Mouse (Mus musculus) layer of hippocampus, postnatal 14 days (tissue): ENCODE measurements around the gene Dnah9. TPM values are rescaled to one million over a fixed set of nuclear protein-coding genes. Genes with fewer than 3 reads are reported as not detected.

Experiments
- DNase-seq, 2 experiments: peaks; one replicate each; pipeline ENCODE4 v3.0.0; 2021 to 2022; ENCODE audit warnings: low spot score in 2 of 2, mixed read lengths in 1 of 2
- long read RNA-seq, 2 experiments: library from polyadenylated mRNA; stranded (forward); transcript quantifications; one replicate each; pipeline ENCODE4 v2.0.0; 2021
- total RNA-seq, 2 experiments: library from RNA; stranded (reverse); gene quantifications; 2 replicates each; pipeline ENCODE4 v1.2.3; 2021

The Dnah9 gene
- total RNA-seq: 10 to 100 TPM; 14.5 to 15.7 TPM
- long read RNA-seq, experiment 1, partial matches to known transcripts: 4 of 9 reads
- long read RNA-seq, experiment 1, other reads (novel, unspliced or antisense): 5 of 9 reads
- long read RNA-seq, experiment 2, partial matches to known transcripts: 4 of 12 reads
- long read RNA-seq, experiment 2, other reads (novel, unspliced or antisense): 7 of 12 reads

DNA sequence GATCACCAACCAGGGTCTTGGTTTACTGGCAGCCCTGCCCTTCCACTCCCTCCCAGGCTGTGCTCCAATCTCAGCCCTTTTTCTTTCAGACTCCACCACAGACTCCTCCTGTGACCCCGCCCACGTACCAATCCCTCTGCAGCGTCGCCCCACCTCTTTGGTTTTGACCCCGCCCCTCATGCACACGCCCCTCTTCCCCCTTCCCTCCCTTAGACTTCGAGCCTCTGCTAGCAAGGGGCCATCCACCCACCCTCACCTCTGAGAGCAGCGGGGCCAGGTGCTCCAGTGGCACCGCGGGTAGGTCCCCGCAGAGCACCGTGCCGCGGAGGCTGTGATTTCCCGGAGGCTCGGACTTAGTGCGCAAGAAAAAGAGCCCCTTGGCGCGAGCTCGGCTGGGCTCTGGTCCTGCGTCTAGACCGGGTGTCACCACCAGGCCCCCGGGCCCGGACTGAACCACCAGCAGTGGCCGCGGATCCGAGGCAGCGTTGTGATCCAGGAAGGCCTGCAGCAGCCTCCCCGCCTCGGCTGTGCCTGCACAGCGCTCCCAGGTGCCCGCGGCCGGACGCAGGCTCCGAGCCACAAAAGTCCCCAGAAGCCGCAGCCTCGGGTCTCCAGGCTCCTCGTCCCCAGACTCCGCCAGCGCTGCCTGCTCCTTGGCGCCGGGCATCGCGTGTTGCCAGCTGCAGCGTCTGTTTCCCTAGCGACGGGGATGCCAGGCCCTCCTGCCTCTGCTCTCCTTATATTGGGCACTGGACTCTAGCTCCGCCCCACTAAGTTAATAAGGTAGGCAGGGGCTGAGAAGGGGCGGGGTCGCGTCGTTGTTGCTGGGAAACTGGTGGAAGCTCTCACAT lies at the start of gene Dnah9:
Dnah9 (minus strand) TSS at position 751 of the 851 bp plus-strand sequence.
- peak; percentile 84 to 93 for DNase-seq

DNA sequence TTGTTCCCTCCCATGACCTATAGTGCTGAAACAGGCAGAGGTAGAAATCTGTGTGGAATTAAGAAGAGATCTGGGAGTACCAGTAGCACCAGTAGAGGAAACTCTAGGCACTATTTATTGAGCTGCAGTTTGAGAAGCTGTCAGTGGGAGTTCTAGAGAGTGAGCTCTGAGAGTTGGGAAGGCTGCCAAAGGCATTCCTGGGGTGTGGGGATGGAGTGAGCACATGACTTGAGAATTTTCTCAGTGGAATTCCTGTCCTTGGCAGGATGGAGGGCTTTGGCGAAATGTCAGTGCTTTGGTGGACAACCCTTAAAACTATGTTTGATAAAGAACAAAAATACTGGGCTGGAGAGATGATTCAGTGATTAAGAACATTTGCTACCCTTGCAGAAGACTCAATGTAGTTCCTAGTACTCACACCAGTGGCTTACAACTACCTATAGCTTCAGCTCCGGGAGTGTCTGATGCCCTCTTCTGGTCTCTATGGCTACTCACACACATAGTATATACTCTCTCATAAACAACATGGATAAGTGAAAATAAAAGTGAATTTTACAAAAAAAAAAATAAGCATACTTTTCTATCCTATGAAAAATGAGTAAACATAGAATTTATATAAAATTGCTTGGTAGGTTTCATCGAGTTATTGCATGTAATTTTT lies 20.4 kb upstream of the Dnah9 start:
- DNase-seq: peak; percentile 27 to 43

DNA sequence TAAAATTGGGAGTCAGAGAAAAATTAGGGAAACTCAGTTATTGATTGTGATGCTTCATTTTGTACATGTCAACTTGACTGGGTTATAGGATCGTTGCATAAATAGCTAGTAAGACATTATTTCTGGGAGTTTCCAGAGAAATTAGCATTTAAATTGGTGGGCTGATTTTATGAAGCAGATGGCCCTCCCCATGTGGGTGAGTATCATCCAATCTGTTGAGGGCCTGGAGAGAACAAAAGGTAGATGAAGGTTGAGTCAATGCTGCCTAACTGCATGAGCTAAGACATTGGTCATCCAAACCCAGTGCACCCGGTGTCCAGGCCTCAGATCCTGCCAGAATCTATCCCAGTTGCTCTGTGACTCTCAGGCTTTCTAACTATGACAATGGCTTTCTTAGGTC lies 19.8 kb upstream of the Dnah9 start:
- DNase-seq: peak; percentile 27 to 66

DNA sequence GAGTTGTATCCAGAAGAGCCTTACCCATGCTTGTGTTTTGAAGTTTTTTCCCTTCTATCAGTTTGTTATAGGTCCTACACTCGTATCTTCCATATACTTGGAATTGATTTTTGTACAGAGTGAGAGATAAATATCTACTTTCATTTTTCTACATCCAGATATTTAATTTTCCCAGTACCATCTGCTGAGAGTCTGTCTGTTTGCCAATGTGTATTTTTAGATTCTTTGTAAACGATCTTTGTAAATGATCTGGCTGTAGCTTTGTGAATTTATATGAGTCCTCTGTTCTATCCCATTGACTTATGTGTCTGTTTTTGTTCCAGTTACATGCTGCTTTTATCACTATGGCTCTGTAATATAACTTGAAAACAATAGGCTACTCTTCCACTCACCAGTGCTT lies 9.4 kb upstream of the Dnah9 start:
- DNase-seq: peak in 1 of 2 experiments; percentile 58

DNA sequence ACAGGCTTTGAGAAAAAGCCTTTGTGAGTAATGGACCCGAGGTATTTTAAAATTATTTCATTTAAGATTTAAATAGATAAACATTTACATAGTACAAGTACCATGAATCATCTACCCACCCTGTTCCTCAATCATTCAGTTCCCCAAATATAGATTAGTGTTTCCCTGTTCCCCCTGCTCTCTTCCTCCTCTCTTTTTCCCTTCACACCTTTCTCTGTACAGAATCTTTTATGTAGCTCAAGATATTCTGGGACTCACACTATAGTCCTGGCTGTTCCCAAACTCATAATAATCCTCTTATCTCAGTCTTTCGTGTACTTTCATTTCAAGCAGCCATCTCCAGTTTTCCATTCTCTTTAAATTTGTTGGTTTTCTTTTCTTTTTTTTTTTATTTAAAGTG lies 4.3 kb downstream of the Dnah9 start:
- DNase-seq: no peak

DNA sequence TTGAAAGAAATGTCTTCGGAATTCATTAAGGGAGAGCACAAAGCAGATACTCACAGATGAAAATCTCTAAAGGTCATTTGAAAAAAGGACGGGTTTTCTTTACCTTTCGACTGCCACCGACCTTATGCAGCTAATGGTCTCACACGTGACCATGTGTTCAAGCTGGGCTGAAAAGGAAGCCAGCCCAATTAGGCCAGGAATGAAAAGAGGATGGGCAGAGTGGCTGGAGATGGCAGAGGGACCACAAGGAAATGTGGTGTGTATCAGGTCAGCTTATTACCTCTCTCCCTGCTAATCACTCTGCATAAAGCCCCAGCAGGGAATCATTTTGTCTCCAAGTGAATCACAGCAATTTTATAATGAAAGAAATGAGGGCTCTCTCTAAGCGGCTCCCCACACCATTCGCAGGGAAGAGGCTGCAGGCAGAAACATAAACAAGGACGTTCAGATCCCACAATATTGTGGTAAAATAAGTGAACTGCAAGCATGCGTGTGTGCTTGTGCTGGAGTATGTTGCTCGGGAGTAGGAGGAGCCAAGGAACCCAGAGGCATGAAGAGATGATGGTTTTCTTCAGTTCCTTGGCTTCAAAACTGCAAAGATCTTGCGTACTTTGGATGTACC lies 27.6 kb downstream of the Dnah9 start:
- no peak for DNase-seq

DNA sequence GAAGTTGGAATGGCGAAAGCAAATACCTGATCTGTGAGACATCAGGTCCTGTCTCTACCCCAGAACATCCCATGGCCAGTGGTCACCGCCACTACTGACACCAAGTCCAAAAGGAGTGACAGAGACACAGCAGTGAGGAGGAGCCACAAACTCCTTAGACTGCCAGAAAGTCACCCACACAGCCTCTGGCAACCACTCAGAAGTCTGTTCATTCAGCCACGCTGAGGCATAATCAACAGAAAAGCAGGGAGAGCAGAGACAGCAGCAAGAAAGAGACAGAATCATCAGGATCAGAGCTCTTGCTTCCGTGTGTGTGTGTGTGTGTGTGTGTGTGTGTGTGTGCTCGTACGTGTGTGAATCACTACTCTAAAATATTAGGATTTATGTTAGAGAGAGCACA lies 33.5 kb downstream of the Dnah9 start:
- DNase-seq: peak in 1 of 2 experiments; percentile 28

DNA sequence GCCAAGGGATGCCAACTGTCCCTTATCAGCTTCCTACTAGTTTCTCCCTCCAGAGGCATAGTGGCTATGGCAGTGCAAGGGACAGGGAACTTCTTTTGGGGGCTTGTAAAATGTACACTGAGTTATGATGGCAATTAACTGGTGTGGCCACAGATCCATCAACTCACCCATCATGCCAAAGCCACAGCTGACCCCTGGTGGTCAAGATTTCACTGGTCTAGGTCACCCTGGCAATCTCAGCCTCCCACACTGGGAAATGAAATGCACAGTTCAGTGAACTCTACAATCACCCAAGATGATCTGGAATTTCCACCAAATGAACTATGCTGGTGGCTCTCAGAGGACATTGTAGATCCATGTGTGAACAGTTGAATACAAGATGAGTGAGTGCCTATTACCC lies 42.2 kb downstream of the Dnah9 start:
- DNase-seq: no peak

DNA sequence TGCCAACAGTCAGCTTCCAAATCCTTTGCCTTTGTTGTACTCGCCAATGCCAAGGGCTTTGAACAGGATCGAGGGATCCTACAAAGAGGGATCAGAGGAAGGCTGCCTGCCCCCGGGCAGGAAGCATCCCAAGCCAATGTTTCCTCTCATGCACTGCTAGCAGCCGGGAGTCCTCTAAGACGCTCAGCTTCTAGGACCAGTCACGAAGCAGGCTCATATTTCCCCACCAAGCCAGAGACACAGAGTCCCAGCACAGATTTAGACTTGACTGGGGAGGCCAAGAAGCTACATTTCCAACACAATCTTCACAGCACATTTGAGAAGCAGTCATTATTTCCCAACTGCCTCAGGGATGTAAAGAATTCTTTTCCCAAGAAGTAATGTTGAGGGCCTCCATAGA lies 43.9 kb downstream of the Dnah9 start:
- DNase-seq: no peak

DNA sequence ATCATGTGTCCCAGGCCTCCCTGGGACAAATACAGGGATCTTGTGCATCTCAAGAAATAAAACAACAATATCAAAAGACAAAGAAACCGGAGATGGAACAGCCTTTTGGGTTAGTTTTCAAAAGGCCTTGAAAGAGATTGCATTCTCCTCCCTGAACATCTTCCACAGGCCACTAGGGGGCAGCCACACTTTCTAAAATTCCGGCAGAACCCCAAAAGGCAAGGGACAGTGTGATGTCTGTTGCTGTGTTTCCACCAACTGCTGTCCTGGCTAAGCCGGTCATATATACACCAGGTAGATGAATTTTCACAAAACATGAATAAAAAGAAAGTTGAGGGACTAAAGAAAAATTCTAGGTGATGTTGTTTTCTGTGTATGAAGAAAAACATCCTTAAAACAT lies 46.3 kb downstream of the Dnah9 start:
- peak; percentile 70 to 82 for DNase-seq

DNA sequence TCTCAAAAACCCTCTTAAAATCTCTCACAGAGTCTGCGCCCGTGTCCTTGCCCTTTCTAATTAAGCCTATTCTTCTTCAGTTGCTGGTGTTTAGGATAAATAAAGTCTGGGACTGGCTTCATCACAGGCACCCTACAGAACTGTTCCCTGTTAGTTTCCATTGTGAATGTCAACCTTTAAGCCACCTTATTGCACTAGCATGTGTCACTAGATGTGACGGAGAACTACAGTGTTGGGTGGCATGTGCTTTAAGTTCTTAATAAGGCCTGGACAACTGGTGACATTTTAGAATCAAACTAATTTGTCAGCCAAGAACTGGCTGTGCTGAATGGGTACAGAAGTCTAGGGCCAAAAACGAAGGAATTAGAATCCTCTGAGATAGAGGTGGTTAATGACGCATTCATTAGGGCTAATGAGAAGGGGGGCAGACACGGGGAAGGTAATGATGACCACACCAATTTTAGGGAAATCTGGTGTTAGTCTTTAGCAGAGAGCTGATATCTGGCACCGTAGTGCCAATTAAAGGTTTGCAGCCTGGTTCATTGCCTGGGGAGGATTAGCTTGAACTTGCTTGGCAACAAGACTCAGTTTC lies 84.6 kb downstream of the Dnah9 start:
- peak in 1 of 2 experiments; percentile 16 for DNase-seq

DNA sequence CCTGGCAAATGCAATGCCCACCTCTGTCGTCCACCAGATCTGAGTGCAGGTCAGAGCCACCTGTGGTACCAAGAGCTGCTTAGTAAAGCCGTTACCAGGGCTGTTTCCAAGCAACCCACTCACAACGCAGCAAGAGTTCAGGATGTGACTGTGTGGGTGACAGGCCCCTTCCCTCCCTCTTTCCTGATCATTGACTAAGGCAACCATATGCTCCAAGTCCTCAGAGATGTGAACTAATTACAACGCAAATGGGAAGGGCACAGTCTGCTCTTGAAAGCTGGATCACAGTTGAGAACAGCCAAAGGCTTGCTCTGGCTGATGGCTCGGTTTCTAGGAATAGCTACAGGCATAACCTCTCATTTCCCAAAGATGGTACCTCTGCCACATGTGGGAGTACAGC lies 95.4 kb downstream of the Dnah9 start:
- DNase-seq: peak in 1 of 2 experiments; percentile 62

DNA sequence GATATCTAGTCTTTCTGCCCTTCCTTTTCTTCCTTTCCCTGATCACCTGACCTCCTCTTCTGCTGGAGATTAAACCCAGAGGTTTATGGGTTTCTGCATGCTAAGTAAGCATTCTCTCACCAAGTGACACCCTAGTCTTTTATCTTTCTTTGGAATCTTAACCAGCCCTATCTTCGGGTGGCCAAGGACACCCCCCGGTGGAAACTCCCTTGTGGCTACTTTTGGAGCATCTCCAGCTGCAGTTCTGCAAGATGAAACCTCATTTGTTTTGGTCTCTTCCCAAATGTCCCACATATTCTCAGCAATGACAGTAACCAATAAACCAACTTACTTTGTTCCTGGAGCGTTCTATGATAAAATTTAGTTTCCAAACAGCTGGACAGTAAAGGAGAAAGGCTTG lies 109.4 kb downstream of the Dnah9 start:
- no peak for DNase-seq

DNA sequence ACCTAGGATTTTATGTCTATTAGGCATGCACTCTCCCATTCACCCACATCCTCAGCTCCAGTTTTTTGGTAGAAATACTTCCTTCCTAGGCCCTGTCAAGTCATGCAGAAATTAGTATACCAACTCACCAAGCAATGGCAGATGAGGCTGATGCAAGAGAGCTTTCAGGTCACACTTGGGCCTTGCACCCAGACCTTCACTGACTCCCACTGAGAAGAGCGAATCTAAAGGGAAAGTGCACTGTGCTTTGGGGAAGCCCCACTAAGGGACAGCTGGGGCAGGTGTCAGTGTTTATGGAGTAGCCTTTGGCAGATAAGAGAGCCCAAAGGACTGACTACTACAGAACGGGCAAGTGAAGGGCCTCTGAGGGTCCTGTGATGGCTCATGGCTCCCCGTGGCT lies 117.1 kb downstream of the Dnah9 start:
- DNase-seq: no peak

DNA sequence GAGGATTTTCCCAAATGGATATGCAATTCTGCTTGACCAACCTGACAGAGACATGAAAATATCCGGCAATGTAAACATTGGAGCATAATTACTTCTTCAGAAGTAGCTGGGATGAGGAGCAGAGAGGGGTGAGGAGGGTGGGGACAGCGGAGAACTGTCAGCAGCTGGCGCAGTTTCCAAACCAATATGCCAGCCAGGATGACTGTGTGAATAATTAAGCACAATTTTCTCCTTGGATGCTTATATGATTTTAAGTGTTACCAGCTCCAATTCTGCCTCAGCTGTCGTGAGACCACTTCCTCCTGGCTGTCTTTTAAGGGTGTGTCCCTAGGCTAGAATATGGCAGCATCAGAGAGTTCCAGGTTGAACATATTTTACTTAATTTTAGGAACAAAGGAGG lies 119.2 kb downstream of the Dnah9 start:
- DNase-seq: no peak

DNA sequence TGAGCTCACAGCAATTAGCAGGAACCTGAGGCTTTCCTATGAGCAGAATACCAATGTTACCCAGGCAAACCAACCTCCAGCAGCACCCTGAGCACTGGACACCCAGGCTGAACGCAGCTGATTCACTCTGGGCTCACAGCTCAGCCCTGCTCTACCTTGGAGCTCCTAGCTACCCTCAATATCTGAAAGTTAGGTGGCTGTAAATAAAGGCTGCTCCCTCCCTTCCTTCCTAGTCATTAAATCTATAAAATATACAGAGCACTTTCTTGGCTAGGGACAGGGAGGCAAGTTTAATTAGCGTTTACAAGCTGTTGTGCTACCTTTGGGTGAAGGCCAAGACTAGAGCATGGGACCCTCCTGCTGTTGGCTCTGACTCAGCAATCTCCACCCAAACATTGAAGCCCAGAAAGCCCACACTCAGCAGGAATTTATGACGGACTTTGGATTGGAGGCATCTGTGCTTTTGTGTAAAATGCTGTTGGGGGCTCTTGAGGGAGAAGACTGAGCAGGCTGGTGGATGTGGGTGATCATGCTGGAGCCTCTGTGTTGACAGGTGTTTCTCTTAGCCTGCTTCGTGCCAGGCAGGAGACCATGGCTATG lies 121.7 kb downstream of the Dnah9 start:
- DNase-seq: peak in 1 of 2 experiments; percentile 33

DNA sequence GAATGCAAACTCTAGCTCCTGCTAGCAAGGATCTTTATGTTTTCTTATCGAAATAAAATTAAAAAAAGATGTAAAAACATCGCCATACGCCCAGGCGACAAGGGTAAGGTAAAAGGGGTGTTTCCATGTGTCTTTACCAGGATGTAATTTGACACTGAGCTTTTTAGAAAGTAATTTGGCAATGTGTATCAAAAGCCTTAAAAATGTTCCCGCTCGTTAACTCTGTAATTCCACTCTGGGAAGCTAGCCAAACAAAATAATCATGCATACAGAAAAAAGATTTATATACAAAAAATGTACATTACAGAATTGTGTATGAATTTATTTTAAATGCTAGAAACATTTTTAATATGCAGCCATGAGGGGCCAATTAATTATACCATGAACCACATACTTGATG lies 124.7 kb downstream of the Dnah9 start:
- DNase-seq: no peak

DNA sequence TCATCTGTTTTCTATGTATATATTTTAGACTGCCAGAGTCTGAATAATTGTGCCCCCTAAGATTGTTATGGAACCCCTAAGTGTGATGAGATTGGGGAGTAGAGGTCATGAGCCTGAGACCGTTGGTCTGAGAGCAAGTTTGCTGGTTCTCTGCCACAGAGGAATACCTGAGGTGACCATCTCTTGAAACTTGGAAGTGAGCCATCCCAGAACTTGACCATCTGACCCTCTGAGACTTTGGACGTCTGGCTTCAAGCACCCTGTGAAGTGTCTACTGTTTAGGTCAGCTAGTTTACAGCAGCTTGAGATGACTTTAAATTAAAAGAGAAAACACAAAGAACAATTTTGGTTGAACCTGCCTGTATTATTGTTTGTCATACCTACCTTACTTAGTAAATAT lies 125.8 kb downstream of the Dnah9 start:
- DNase-seq: no peak

DNA sequence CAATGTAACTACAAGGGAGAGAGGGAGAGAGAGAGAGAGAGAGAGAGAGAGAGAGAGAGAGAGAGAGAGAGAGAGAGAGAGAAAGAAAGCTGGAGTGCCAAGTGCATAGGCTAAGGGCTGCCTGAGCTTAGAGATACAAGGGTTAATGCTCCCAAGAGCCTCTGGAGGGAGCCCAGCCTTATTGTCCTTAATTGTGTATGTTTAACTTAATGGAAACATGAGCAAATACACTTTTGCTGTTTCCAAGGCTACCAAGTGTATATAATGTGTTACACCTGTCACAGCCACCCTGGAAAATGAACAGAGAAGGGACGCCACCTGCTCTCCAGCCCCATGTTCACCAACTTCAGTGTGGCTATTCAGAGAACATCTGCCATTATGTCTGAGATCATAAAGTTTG lies 142.6 kb downstream of the Dnah9 start:
- no peak for DNase-seq

DNA sequence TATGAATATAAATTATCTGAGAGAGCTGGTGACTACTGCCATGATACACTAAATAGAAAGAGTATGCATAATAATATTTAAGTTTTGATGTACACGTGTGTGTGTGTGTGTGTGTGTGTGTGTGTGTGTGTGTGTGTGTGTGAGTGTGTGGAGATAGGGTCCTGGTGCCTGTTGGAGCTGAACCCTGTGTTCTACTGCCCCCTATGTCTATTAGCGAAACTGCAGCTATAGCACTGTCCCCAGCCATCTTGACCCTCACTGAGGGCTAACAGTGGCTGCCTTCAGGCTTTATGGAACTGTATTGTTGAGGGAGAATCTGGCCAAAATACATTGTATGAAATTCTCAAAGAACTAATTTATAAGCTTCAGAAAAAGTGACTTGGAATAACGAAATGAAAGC lies 192.5 kb downstream of the Dnah9 start:
- no peak for DNase-seq

DNA sequence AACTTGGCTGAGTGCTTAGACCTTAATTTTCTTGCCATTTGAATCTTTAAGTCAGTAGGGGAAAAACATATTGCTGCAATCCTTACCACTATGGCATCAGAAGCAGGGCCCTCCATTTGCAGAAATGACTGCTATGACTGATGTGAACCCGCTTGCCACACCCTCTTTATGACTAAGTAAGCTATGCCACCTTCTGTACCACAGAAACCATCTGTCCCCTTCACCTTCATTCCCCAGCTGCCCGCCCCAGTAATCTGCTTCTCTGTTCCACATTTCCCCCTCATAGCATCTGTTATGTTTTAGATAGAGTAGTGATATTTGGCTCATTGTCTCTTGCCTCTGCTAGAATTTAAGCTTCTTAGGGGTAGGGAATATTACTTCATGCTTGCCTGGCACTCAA lies 237.6 kb downstream of the Dnah9 start:
- DNase-seq: peak; percentile 34 to 62
